In the genomic region with DNA sequence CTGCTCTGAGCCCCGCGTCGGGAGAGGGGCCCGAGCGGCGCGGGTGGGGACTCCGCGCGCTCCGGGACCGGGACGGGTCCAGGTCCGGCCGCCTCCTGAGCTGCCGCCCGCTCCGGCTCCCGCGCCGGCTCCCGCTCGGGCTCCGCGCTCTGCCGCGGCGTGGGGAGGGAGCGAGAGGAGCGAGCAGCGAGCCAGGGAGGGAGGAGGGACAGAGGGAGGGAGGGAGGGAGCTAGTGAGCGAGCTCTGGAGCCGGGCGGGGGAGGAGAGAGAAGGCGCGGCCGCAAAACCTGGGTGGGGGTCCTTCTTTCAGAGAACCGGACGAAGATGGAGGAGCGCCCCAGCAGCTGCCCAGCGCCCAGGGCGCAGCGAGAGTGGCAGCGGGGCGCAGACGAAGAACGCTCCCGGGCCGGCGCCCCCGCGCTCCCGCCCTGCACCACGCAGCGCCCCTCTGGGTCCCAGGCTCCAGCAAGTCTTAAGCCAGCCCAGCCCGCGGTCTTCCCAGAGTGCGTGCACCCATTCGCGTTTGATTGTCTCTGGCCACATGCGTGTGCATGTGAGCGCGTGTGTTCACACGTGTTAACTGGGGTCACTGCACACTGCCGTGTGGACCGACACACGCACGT, we compare ENCODE assay signal across 9 mouse cellular contexts.
DNase-seq lines count a peak whose midpoint lies in the region; ATAC-seq and TF ChIP-seq lines count a peak whose summit lies in the region.
"Had no signal": no experiment of that assay in that cellular context is flagged by ENCODE, and none has a peak within 500 bp of the region (broad histone marks: within the 10 kb centered on the region; RNA-seq: fewer than 3 reads in every experiment).

No protein-coding gene starts in this region.

- peak overlapping the region; percentile 88 for H3K27ac ChIP-seq in forebrain, postnatal 0 days (ENCODE audit: low read depth, low read length)
- H3K27ac ChIP-seq in hindbrain, embryonic 14.5 days, result peak overlapping the region; percentile 97
- peak overlapping the region; percentile 93 for H3K27ac ChIP-seq in midbrain, embryonic 13.5 days

- H3K9me3 ChIP-seq in forebrain, postnatal 0 days (ENCODE audit: low read length), result no peaks in the 10 kb centered on the region
- H3K9me3 ChIP-seq in hindbrain, embryonic 14.5 days (ENCODE audit: control insufficient read depth, low read length), result no peaks in the 10 kb centered on the region
- no peaks in the 10 kb centered on the region for H3K9me3 ChIP-seq in midbrain, embryonic 13.5 days

- TF ChIP-seq CTCF in forebrain, postnatal 0 days (IDR thresholded peaks at IDR 0.05; ENCODE audit: low read depth), result no peak

- intact Hi-C loops in left cerebral cortex, postnatal 14 days (cut with DNase I), result loop anchor here (1.0 to 5.0 kb wide), 3 partner anchors 52 to 163 kb away; no protein-coding TSS in a partner anchor

- 7% methylated on average over 54 of the region's 68 CpGs for WGBS in forebrain, postnatal 0 days
- WGBS in hindbrain, embryonic 14.5 days, result under 1% methylated on average over 56 of the region's 68 CpGs
- WGBS in midbrain, embryonic 13.5 days, result 0% methylated on average over 40 of the region's 68 CpGs

- H3K9ac ChIP-seq in forebrain, postnatal 0 days, result peak overlapping the region; percentile 90
- peak overlapping the region; percentile 99 for H3K9ac ChIP-seq in hindbrain, embryonic 14.5 days
- peak overlapping the region; percentile 95 for H3K9ac ChIP-seq in midbrain, embryonic 13.5 days (replicated peaks)

- H3K4me1 ChIP-seq in forebrain, postnatal 0 days (ENCODE audit: insufficient read depth), result peaks cover 8% of the 10 kb centered on the region; the same call in 1 of the 2 replicates
- peaks cover 12% of the 10 kb centered on the region for H3K4me1 ChIP-seq in hindbrain, embryonic 14.5 days (replicated peaks; ENCODE audit: control insufficient read depth, insufficient read depth, low read length)
- H3K4me1 ChIP-seq in midbrain, embryonic 13.5 days (replicated peaks), result peaks cover 53% of the 10 kb centered on the region

- peak; percentile 59 for DNase-seq in layer of hippocampus, adult 11-12 months (ENCODE audit: low spot score)
- DNase-seq in layer of hippocampus, adult 9-10 months (ENCODE audit: low spot score), result no peak
- DNase-seq in cerebellum, adult 18-20 months, result peak; percentile 83
- peak; percentile 87 for DNase-seq in forebrain, postnatal 0 days
- peak; percentile 74 for DNase-seq in hindbrain, embryonic 14.5 days (ENCODE audit: low spot score)
- peak; percentile 71 to 78 for DNase-seq in left cerebral cortex, postnatal 14 days (ENCODE audit: low spot score in 2 of 2)
- DNase-seq in urinary bladder, postnatal 25 days (ENCODE audit: low spot score), result peak; percentile 23

- peak overlapping the region; percentile 88 for H3K4me2 ChIP-seq in forebrain, postnatal 0 days (ENCODE audit: low read depth)
- peak overlapping the region; percentile 84 for H3K4me2 ChIP-seq in hindbrain, embryonic 14.5 days (replicated peaks)
- H3K4me2 ChIP-seq in midbrain, embryonic 13.5 days (replicated peaks), result peak overlapping the region; percentile 77

- H3K36me3 ChIP-seq in forebrain, postnatal 0 days (ENCODE audit: insufficient read depth), result no peaks in the 10 kb centered on the region
- H3K36me3 ChIP-seq in hindbrain, embryonic 14.5 days (replicated peaks; ENCODE audit: control insufficient read depth, insufficient read depth), result no peaks in the 10 kb centered on the region
- H3K36me3 ChIP-seq in midbrain, embryonic 13.5 days, result no peaks in the 10 kb centered on the region
- H3K36me3 ChIP-seq: G1E had no signal

- H3K27me3 ChIP-seq in forebrain, postnatal 0 days (ENCODE audit: insufficient read depth, low read length), result peaks cover 6% of the 10 kb centered on the region; the same call in 1 of the 2 replicates
- H3K27me3 ChIP-seq in hindbrain, embryonic 14.5 days (ENCODE audit: control insufficient read depth, insufficient read depth, low read length), result peaks cover 10% of the 10 kb centered on the region; the same call in 1 of the 2 replicates
- peaks cover 41% of the 10 kb centered on the region for H3K27me3 ChIP-seq in midbrain, embryonic 13.5 days

- peak; percentile 70 for ATAC-seq in forebrain, postnatal 0 days
- peak; percentile 70 for ATAC-seq in hindbrain, embryonic 14.5 days (ENCODE audit: low FRiP score)
- ATAC-seq in midbrain, embryonic 13.5 days, result peak; percentile 75

- peak overlapping the region; percentile 73 for H3K4me3 ChIP-seq in forebrain, postnatal 0 days (ENCODE audit: low read depth, low read length)
- peak overlapping the region; percentile 89 for H3K4me3 ChIP-seq in hindbrain, embryonic 14.5 days (replicated peaks; ENCODE audit: low read length)
- H3K4me3 ChIP-seq in midbrain, embryonic 13.5 days (replicated peaks), result peak overlapping the region; percentile 80
